Mouse (Mus musculus) E14TG2a.4 (cell line): Measurements from ENCODE around the gene Dnah6.

Experiments used
- CTCF ChIP-seq: conservative IDR thresholded peaks from 2 replicates; pipeline ENCODE4 v1.5.1; 2014; ENCODE audit warnings: low read length
- NANOG ChIP-seq: IDR thresholded peaks from 2 replicates; pipeline ENCODE4 v1.6.1; 2014; ENCODE audit warnings: borderline replicate concordance, low read length, mixed read lengths

GRCm38 (mm10) chr6:73246821-73247220, 25.4 kb upstream of the Dnah6 start:
- TF ChIP-seq CTCF = no peak
- no peak for TF ChIP-seq NANOG
